8 mouse cellular contexts compared by ENCODE assay signal in genomic region chr13:14522906-14523269, GRCm38 (mm10). TPM values are rescaled to one million over a fixed set of nuclear protein-coding genes. Genes with fewer than 3 reads are reported as not detected.
DNase-seq lines count a peak whose midpoint lies in the region; ATAC-seq and TF ChIP-seq lines count a peak whose summit lies in the region.

Gene Hecw1, minus strand, starts transcription at chr13:14523228.

- H3K4me1 ChIP-seq in lung, embryonic 15.5 days = peaks cover 6% of the 10 kb centered on the region; the same call in 1 of the 2 replicates
- H3K4me1 ChIP-seq in forebrain, embryonic 10.5 days = peaks cover 19% of the 10 kb centered on the region
- no peaks in the 10 kb centered on the region for H3K4me1 ChIP-seq in intestine, postnatal 0 days (replicated peaks; ENCODE audit: control insufficient read depth, insufficient read depth, low read length)
- H3K4me1 ChIP-seq in liver, postnatal 0 days (ENCODE audit: insufficient read depth) = peaks cover 5% of the 10 kb centered on the region; the same call in 1 of the 2 replicates
- H3K4me1 ChIP-seq in stomach, embryonic 16.5 days (ENCODE audit: control insufficient read depth, insufficient read depth, low read length) = peaks cover 11% of the 10 kb centered on the region; the same call in 1 of the 2 replicates
- H3K4me1 ChIP-seq in thymus, adult 2 months (replicated peaks; ENCODE audit: control insufficient read depth, insufficient read depth, low read length) = no peaks in the 10 kb centered on the region

- no peak for TF ChIP-seq EP300 in liver, postnatal 0 days (IDR thresholded peaks at IDR 0.05; ENCODE audit: low read depth)

- H3K27me3 ChIP-seq in lung, embryonic 15.5 days = peaks cover 28% of the 10 kb centered on the region
- H3K27me3 ChIP-seq in forebrain, embryonic 10.5 days (ENCODE audit: poor library complexity, severe bottlenecking) = peaks cover 45% of the 10 kb centered on the region
- H3K27me3 ChIP-seq in intestine, postnatal 0 days (replicated peaks; ENCODE audit: control insufficient read depth, insufficient read depth, low read length) = peaks cover 21% of the 10 kb centered on the region; the same call in 1 of the 2 replicates
- peaks cover 20% of the 10 kb centered on the region; the same call in 1 of the 2 replicates for H3K27me3 ChIP-seq in liver, postnatal 0 days (ENCODE audit: insufficient read depth, low read length)
- H3K27me3 ChIP-seq in stomach, embryonic 16.5 days (ENCODE audit: control insufficient read depth, insufficient read depth, low read length) = peaks cover 11% of the 10 kb centered on the region; the same call in 1 of the 2 replicates
- H3K27me3 ChIP-seq in thymus, adult 2 months (ENCODE audit: control insufficient read depth, insufficient read depth, low read length) = peaks cover 2% of the 10 kb centered on the region; the same call in 1 of the 2 replicates

- DNase-seq in lung, postnatal 25 days (ENCODE audit: low spot score) = no peak
- DNase-seq in forebrain, embryonic 10.5 days (ENCODE audit: extremely low spot score, low spot score) = peak; percentile 43
- DNase-seq in liver, postnatal 0 days = no peak
- DNase-seq in thymus, adult 2 months = no peak
- DNase-seq in yolk sac, embryonic 10.5 days (ENCODE audit: low spot score) = no peak

- H3K4me2 ChIP-seq in lung, embryonic 15.5 days = peak within 1 kb of the TSS; percentile 89
- H3K4me2 ChIP-seq in intestine, postnatal 0 days (replicated peaks; ENCODE audit: low read depth) = peak within 1 kb of the TSS; percentile 67
- peak within 1 kb of the TSS; percentile 64 for H3K4me2 ChIP-seq in liver, postnatal 0 days (ENCODE audit: low read depth, low read length)
- peak within 1 kb of the TSS; percentile 88 for H3K4me2 ChIP-seq in stomach, embryonic 16.5 days (ENCODE audit: low read depth, low read length)

- WGBS in lung, embryonic 15.5 days = 0% methylated on average over 14 of the region's 15 CpGs
- WGBS in forebrain, embryonic 10.5 days = under 1% methylated on average over 15 of the region's 15 CpGs
- WGBS in intestine, postnatal 0 days = 2% methylated on average over 15 of the region's 15 CpGs
- WGBS in liver, postnatal 0 days (ENCODE audit: insufficient replicate concordance) = 3% methylated on average over 15 of the region's 15 CpGs
- 2% methylated on average over 15 of the region's 15 CpGs for WGBS in stomach, embryonic 16.5 days
- WGBS in thymus, adult 2 months = 5% methylated on average over 15 of the region's 15 CpGs

- no peak within 1 kb of the TSS for H3K9ac ChIP-seq in lung, embryonic 15.5 days
- H3K9ac ChIP-seq in intestine, postnatal 0 days (ENCODE audit: low read depth, low read length) = 0 out of 2 replicates have a peak within 1 kb of the TSS, but pooled peaks have one; percentile 7
- H3K9ac ChIP-seq in liver, postnatal 0 days (replicated peaks) = no peak within 1 kb of the TSS
- peak within 1 kb of the TSS; percentile 41; the same call in 1 of the 2 replicates for H3K9ac ChIP-seq in stomach, embryonic 16.5 days (ENCODE audit: low read length)

- H3K36me3 ChIP-seq in lung, embryonic 15.5 days = no peaks in the 10 kb centered on the region
- H3K36me3 ChIP-seq in forebrain, embryonic 10.5 days (replicated peaks) = no peaks in the 10 kb centered on the region
- H3K36me3 ChIP-seq in intestine, postnatal 0 days (ENCODE audit: control insufficient read depth, insufficient read depth) = no peaks in the 10 kb centered on the region
- H3K36me3 ChIP-seq in liver, postnatal 0 days (replicated peaks; ENCODE audit: insufficient read depth, low read length) = no peaks in the 10 kb centered on the region
- H3K36me3 ChIP-seq in stomach, embryonic 16.5 days (ENCODE audit: control insufficient read depth, insufficient read depth, low read length) = no peaks in the 10 kb centered on the region
- no peaks in the 10 kb centered on the region for H3K36me3 ChIP-seq in thymus, adult 2 months (ENCODE audit: control insufficient read depth, insufficient read depth, low read length)

- H3K9me3 ChIP-seq in lung, embryonic 15.5 days = no peaks in the 10 kb centered on the region
- H3K9me3 ChIP-seq in forebrain, embryonic 10.5 days = no peaks in the 10 kb centered on the region
- H3K9me3 ChIP-seq in intestine, postnatal 0 days (ENCODE audit: control insufficient read depth) = no peaks in the 10 kb centered on the region
- H3K9me3 ChIP-seq in liver, postnatal 0 days (ENCODE audit: low read length) = no peaks in the 10 kb centered on the region
- no peaks in the 10 kb centered on the region for H3K9me3 ChIP-seq in stomach, embryonic 16.5 days (replicated peaks; ENCODE audit: control insufficient read depth, low read length)

- ATAC-seq in lung, embryonic 15.5 days (ENCODE audit: borderline replicate concordance, extremely low read depth, low FRiP score, low TSS enrichment) = peak; percentile 35; the same call in 1 of the 2 replicates
- no peak for ATAC-seq in intestine, postnatal 0 days
- ATAC-seq in liver, postnatal 0 days = no peak
- ATAC-seq in stomach, embryonic 16.5 days (ENCODE audit: insufficient read depth, low FRiP score) = peak; percentile 69; the same call in 1 of the 2 replicates

- peak within 1 kb of the TSS; percentile 47 for H3K4me3 ChIP-seq in lung, embryonic 15.5 days
- H3K4me3 ChIP-seq in forebrain, embryonic 10.5 days = peak within 1 kb of the TSS; percentile 61
- H3K4me3 ChIP-seq in intestine, postnatal 0 days (ENCODE audit: low read depth, low read length) = peak within 1 kb of the TSS; percentile 39
- peak within 1 kb of the TSS; percentile 30 for H3K4me3 ChIP-seq in liver, postnatal 0 days (ENCODE audit: low read depth, low read length)
- H3K4me3 ChIP-seq in stomach, embryonic 16.5 days (replicated peaks; ENCODE audit: low read length) = peak within 1 kb of the TSS; percentile 54
- no peak within 1 kb of the TSS for H3K4me3 ChIP-seq in thymus, adult 2 months (ENCODE audit: control insufficient read depth, insufficient read depth, low read length)

- no peak within 1 kb of the TSS for H3K27ac ChIP-seq in lung, embryonic 15.5 days
- H3K27ac ChIP-seq in forebrain, embryonic 10.5 days = peak within 1 kb of the TSS; percentile 78
- no peak within 1 kb of the TSS for H3K27ac ChIP-seq in intestine, postnatal 0 days (ENCODE audit: low read depth, low read length)
- no peak within 1 kb of the TSS for H3K27ac ChIP-seq in liver, postnatal 0 days (ENCODE audit: low read depth)
- no peak within 1 kb of the TSS for H3K27ac ChIP-seq in stomach, embryonic 16.5 days (ENCODE audit: low read length)
- H3K27ac ChIP-seq in thymus, adult 2 months (ENCODE audit: control insufficient read depth, insufficient read depth, low read length) = no peak within 1 kb of the TSS

- TF ChIP-seq CTCF in intestine, postnatal 0 days (IDR thresholded peaks at IDR 0.05; ENCODE audit: low read depth) = no peak
- TF ChIP-seq CTCF in liver, postnatal 0 days (IDR thresholded peaks at IDR 0.05; ENCODE audit: low read depth) = no peak
- TF ChIP-seq CTCF in thymus, adult 2 months (IDR thresholded peaks at IDR 0.05; ENCODE audit: borderline replicate concordance, control insufficient read depth, extremely low read depth, insufficient read depth, low read length, poor library complexity) = no peak

- no peak for TF ChIP-seq POLR2A in thymus, adult 2 months (IDR thresholded peaks at IDR 0.05; ENCODE audit: control insufficient read depth, extremely low read depth, insufficient read depth, low read length, poor library complexity)

RNA-seq across cellular contexts. Expression of gene Hecw1, which starts in this region (rescaled TPM):
- polyA plus RNA-seq in lung, embryonic 15.5 days (2015; fragmentation: Nextera tagmentation; extraction: Ambion mirVana) = 0.30 and 0.39 TPM in 2 replicates
- 1.3 and 1.5 TPM in 2 replicates for polyA plus RNA-seq in forebrain, embryonic 10.5 days (2016; fragmentation: Nextera tagmentation; extraction: Ambion mirVana)
- 0.14 and 0.26 TPM in 2 replicates for polyA plus RNA-seq in intestine, postnatal 0 days (2015; fragmentation: Nextera tagmentation; extraction: Ambion mirVana)
- polyA plus RNA-seq in liver, postnatal 0 days (2015; fragmentation: Nextera tagmentation; extraction: Ambion mirVana) = not detected in 2 replicates
- polyA plus RNA-seq in stomach, embryonic 16.5 days (2015; fragmentation: Nextera tagmentation; extraction: Ambion mirVana) = 1.0 and 1.3 TPM in 2 replicates
- polyA plus RNA-seq in thymus, adult 2 months (2012; rRNA removed) = 0.12 and 1.1 TPM in 2 replicates

Comparison
In these comparisons a context has a peak if more than half of its experiments do, and no peak if none do; other contexts are left out.
1. Peak in ATAC-seq, H3K4me3 ChIP-seq and H3K4me2 ChIP-seq in lung, embryonic 15.5 days; RNA of the gene not detected or under 1 TPM.
2. H3K9ac ChIP-seq: peak in intestine, postnatal 0 days (single experiment) and stomach, embryonic 16.5 days (single experiment); none in lung, embryonic 15.5 days (single experiment) and liver, postnatal 0 days (single experiment).
3. Peak in every context shown above with its lines, with median percentiles within 50 percentile points of each other: H3K4me2 ChIP-seq.